Mouse (Mus musculus): ENCODE data around the gene Faf2.

DNA sequence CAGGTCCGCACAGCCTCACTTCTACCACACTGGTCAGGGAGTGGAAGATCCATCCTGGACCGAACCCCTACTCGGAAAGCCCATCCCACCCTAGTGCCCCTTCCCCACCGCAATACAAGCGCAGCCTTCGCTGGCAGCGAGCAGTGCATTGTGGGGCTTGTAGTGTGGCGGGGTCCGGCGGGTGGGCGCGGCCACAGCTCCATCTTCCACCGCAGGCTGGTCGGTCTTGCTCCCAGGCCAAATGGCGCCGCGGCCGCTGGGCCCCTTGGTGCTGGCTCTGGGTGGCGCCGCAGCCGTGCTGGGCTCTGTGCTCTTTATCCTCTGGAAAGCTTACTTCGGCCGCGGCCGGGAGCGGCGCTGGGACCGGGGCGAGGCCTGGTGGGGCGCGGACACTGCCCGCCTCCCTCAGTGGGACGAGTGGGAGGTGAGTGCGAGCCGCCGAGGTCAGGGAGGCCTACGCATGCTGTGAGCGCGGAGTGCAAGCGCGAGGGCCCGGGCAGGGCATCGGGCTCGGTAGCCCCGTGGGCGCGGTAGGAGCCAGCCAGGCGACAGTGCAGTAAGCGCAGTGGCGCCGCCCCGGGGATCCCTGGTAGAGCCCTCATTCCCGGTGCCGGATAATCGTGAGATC, 46.6 kb upstream of the Faf2 start, which contains the start of gene Arl10:
- peak; percentile 12; the same call in 1 of the 2 replicates for TF ChIP-seq CTCF (IDR thresholded peaks at IDR 0.05; ENCODE audit: low read depth)
- TF ChIP-seq EP300 (IDR thresholded peaks at IDR 0.05; ENCODE audit: low read depth): no peak

Data from liver, postnatal 0 days (tissue).